Mouse (Mus musculus) regulatory T cell (primary cell): ENCODE data around the gene Pde1a.

Source experiments
- in situ Hi-C: fragments of 300-600 bp; cut with MboI, MseI; formaldehyde crosslinking; loops from one replicate; pipeline ENCODE4 v1.15.1; 2025; ENCODE audit warnings: high pct_unique_total_duplicates

Pde1a gene

GRCm38 (mm10) chr2:80128861-80129698, at the start of gene Pde1a:
Gene Pde1a (minus strand): TSS chr2:80129458.
- in situ Hi-C loops: no loop called here

GRCm38 (mm10) chr2:80178608-80179280, 49.5 kb upstream of the Pde1a start:
- in situ Hi-C loops: no loop called here

DNA sequence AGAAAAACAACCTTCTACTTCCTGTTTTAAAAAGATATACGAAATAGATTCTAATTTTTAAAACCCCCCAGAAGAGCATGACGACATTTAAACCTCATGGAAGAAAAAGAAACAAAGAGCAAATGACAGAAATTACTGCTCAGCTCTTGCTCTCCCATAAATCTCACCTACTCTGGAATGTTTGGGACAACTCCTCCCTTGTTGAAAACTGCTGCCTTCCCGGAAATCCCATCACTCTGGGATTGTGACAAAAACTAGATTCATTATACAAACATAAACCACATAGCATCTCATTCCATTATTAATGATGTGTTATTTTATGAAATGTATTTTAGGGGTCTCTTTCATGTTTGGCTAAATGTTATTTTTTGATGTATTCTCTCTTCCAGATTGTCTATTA, 48.9 kb upstream of the Pde1a start:
- in situ Hi-C loops: no loop called here

- in situ Hi-C loops: loop anchor here (25.0 kb wide), 1 partner anchor 1706 kb away; no protein-coding TSS in a partner anchor
Observed at GRCm38 (mm10) chr2:80168103-80168502, 38.8 kb upstream of the Pde1a start.

DNA sequence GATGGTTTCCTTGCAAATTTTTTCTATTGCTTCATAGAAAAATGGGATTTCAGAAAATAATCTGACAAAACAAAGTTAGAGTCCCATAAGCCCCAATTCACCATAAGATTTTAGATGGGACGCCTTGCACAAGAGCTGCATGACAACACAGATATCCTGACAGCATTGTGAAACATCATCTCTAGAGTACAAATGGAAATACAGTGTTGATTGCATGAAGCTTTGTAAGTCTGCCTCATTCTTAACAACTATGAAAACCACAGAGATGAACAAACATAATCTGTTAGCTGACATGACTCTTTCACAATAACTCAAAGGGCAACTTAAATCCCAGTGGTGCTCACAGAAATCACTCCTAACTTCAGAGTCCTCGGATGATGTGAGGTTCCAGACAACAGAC, 29.5 kb upstream of the Pde1a start:
- in situ Hi-C loops: loop anchor here (25.0 kb wide), 1 partner anchor 1696 kb away; no protein-coding TSS in a partner anchor

- in situ Hi-C loops: loop anchor here (25.0 kb wide), 1 partner anchor 1696 kb away; no protein-coding TSS in a partner anchor
Observed at GRCm38 (mm10) chr2:80158196-80158595, 28.9 kb upstream of the Pde1a start.

DNA sequence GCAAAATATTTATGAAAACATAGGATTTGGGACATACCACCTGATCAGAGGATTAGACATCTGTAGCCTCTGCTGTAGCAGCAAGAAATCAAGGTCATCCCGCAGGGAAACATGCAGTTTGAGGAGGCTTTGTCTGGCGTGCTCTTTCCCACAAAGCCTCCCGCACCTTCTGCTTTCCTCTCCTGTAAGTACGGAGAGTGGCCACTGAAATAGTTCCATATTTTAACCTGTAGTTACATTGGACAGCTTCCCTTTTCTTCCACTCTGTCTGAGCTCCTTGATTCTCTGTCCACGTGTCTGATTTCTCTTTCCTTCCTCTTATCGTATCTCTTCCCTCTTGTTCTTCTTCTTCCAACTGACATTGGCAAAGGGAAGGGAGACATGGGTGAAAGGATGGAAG, 20.8 kb upstream of the Pde1a start:
- in situ Hi-C loops: loop anchor here (25.0 kb wide), 1 partner anchor 1688 kb away; no protein-coding TSS in a partner anchor

DNA sequence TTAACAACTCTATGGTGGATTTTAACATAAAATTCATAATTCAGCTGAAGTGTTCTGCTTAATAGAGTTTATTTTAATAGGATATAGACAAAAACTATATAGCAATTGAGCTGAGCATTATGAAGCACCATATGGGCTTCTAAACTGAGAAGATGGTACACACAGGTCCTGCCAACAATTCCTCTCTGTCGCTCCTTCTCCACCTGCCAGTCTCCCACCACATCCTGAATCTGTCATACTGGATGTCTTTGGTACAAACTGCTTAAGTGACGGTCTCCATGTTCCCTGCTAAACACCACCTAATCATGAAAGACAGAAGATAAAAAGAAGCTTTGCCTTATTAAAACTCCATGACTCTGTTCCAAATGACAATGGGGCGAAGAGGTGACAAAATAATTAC, 20.1 kb upstream of the Pde1a start:
- in situ Hi-C loops: no loop called here

- in situ Hi-C loops: no loop called here
Observed at GRCm38 (mm10) chr2:80135076-80135475, 5.8 kb upstream of the Pde1a start.

GRCm38 (mm10) chr2:80132677-80133076, 3.4 kb upstream of the Pde1a start:
- in situ Hi-C loops: no loop called here

GRCm38 (mm10) chr2:80126663-80127062, 2.6 kb downstream of the Pde1a start:
- in situ Hi-C loops: no loop called here

DNA sequence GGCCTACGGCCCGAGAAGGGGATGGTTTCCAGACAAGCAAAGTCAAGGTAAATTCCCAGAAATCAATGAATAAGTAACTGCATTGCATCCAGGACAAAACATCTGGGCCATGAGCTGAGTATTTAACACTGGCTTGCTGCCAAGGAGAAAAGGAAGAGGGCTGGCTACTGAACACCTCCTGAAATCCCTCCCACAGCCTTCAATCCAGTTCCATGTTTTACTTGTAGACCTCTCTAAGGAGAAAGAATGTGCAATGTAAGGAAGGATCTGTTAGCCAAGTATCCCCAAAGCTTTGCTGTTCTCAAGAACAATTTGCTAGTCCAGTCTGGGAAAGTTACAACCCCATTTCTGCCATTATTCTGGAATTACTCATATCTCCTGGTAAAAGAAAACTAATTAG, 42.4 kb downstream of the Pde1a start:
- in situ Hi-C loops: no loop called here

- in situ Hi-C loops: no loop called here
Observed at GRCm38 (mm10) chr2:80080090-80080821, 49.0 kb downstream of the Pde1a start.

DNA sequence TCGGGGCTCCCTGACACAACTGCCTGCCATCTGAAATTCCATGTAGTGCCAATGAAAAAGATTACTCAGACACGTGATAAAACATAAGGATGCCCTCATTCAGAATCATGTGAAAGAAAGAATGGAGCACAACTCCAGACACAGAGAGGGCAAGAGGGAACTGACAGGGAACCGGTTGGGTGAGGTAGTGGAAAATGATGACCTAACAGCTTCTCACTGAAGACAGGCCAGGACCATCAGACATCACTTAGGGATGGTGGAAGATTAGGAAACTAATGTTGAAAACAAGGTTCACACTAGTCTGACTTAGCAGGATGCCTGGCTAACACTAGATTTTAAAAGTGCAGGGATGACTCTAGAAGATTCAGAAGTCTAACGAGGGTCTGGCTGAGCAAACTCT, 49.6 kb downstream of the Pde1a start:
- in situ Hi-C loops: no loop called here

GRCm38 (mm10) chr2:80076323-80076722, 52.9 kb downstream of the Pde1a start:
- in situ Hi-C loops: no loop called here

DNA sequence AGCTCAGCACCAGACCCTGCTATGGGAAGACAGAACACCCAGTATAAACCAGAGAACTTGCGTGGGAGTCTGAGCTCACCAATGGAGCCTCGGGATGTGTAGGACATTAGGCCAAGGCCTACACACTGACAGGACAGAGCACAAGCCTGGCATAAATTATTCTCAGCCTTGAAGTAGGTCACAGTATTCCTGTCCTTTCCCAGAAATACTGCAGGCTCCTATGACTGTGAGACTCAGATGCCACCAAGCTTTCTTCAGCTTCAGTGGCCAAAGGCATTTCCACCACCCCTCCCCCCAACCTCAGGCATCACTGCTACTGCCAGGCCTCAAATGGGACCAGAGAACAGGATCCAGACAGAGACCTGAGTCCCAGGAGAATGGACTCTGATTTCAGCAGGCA, 54.7 kb downstream of the Pde1a start:
- in situ Hi-C loops: no loop called here

- in situ Hi-C loops: no loop called here
Observed at GRCm38 (mm10) chr2:80074046-80074445, 55.2 kb downstream of the Pde1a start.

DNA sequence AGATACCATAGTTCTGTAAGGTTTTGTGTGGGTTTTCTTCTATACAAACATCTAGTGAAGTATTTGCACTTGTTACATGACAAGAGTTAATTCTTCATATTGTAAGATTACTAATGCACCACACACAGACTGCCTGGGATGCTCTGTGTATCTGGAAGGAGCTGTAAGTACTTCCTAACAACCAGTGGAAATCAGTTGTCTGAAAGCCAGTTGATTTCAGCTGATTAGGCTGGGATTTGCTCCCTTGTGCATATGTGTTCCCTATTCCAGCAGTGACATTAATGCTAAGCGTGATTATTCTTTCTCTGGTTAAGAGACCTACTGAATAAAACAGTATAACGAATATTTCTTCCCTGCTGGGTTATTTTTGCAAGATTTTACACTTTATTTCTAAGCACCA, 55.8 kb downstream of the Pde1a start:
- in situ Hi-C loops: no loop called here

DNA sequence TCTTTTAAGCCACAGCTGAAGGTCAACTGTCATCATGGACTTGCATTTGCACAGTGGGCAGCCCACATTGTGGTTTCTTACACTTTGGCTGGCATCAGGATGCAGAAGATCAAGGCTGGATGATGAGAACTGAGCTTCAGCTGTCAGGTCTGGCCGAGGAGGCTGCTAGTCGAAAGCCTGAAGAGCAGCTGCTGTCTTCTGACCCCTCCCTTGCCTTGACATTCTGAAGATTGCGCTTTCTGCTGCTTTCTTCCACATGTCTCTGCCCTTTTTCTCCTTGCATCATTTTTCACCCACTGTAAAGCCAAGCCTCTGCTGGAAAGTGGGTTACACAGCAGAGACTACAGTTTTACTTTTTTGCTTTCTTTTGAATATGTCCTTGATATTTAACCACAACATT, 59.5 kb downstream of the Pde1a start:
- in situ Hi-C loops: no loop called here

DNA sequence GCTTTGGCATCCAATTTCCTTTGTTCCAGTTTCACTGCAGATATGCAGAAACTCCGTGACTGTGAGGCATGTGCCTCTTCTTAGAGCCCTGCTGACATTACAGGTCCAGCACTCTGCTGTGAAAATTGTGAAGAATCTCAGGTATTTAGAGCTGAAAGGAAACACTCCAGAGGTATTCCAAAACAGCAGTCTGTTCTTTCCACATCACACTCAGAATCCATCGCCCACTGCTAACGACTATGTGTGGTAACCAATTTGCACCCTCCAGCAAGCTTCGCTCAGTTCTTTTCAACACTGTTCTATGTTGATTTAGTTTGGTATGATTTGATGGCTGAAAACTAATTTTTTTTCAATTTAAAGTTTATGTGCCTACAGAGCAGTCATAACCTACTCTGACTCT, 62.8 kb downstream of the Pde1a start:
- in situ Hi-C loops: no loop called here

DNA sequence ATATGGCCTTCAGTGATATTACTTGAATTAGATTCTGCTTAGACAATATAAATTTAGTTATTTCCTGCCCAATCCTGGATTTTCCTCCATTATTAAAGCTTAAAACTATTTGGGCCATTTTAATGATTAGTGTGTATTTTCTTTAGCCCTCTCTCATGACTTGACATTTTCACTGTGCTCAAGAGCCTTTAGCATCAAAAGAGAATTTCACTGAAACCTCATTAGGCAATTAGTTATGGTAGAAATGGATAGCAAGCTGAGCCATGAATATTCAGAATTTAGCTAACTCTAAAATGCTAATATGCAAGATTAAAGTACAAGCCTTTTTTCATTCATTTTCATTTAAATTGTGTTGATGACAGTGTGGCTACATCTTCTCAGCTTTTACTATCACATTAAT, 73.2 kb downstream of the Pde1a start:
- in situ Hi-C loops: no loop called here

GRCm38 (mm10) chr2:80054042-80054441, 75.2 kb downstream of the Pde1a start:
- in situ Hi-C loops: no loop called here
